In the genomic region with DNA sequence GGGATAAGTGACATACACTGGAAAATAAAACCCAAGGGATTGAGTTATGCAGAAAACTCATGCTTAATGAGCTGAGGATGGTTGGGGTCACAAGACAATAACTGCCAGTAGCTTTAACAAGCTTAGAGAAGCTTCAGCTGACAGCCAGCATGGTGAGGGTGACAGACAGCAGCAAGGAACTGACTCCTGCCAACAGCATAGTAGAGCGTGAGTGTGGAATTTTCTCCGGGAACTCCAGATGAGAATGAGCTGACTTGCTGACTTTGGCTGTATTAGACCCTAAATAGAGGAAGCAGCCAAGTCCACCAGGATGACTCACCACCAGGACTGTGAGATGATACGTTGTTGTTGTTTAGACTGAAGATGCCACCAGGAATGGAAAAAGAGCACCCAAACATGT, we compare ENCODE assay signal across 24 mouse cellular contexts.
DNase-seq lines count a peak whose midpoint lies in the region; ATAC-seq and TF ChIP-seq lines count a peak whose summit lies in the region.
"Had no signal": no experiment of that assay in that cellular context is flagged by ENCODE, and none has a peak within 500 bp of the region (broad histone marks: within the 10 kb centered on the region; RNA-seq: fewer than 3 reads in every experiment).

No protein-coding gene starts in this region.

- no peak overlapping the region for H3K27ac ChIP-seq in kidney, postnatal 0 days
- H3K27ac ChIP-seq in kidney, embryonic 16.5 days (ENCODE audit: low read length): no peak overlapping the region
- H3K27ac ChIP-seq: embryonic facial prominence, embryonic 13.5 days; gastrocnemius, adult 2 months; limb, embryonic 12.5 days; liver, embryonic 12.5 days; macrophage; midbrain, embryonic 12.5 days; neural tube, embryonic 13.5 days; stomach, postnatal 0 days had no signal

- H3K4me2 ChIP-seq in kidney, postnatal 0 days (ENCODE audit: low read length): no peak overlapping the region
- no peak overlapping the region for H3K4me2 ChIP-seq in kidney, embryonic 16.5 days (replicated peaks; ENCODE audit: low read depth, low read length)
- H3K4me2 ChIP-seq: embryonic facial prominence, embryonic 13.5 days; limb, embryonic 12.5 days; liver, embryonic 12.5 days; midbrain, embryonic 12.5 days; neural tube, embryonic 13.5 days had no signal

- H3K36me3 ChIP-seq in kidney, postnatal 0 days (ENCODE audit: insufficient read depth, low read length): no peaks in the 10 kb centered on the region
- H3K36me3 ChIP-seq in kidney, embryonic 16.5 days (ENCODE audit: insufficient read depth, low read length): no peaks in the 10 kb centered on the region
- H3K36me3 ChIP-seq: embryonic facial prominence, embryonic 13.5 days; limb, embryonic 12.5 days; liver, embryonic 12.5 days; midbrain, embryonic 12.5 days; neural tube, embryonic 13.5 days had no signal

- no peak overlapping the region for H3K4me3 ChIP-seq in kidney, postnatal 0 days (replicated peaks; ENCODE audit: low read depth, low read length)
- H3K4me3 ChIP-seq in kidney, embryonic 16.5 days (ENCODE audit: low read length): no peak overlapping the region
- H3K4me3 ChIP-seq: embryonic facial prominence, embryonic 13.5 days; gastrocnemius, adult 2 months; limb, embryonic 12.5 days; liver, embryonic 12.5 days; midbrain, embryonic 12.5 days; neural tube, embryonic 13.5 days had no signal

- H3K9me3 ChIP-seq in kidney, postnatal 0 days (replicated peaks; ENCODE audit: low read length): no peaks in the 10 kb centered on the region
- no peaks in the 10 kb centered on the region for H3K9me3 ChIP-seq in kidney, embryonic 16.5 days (ENCODE audit: low read length)
- H3K9me3 ChIP-seq: embryonic facial prominence, embryonic 13.5 days; limb, embryonic 12.5 days; liver, embryonic 12.5 days; midbrain, embryonic 12.5 days; neural tube, embryonic 13.5 days had no signal

- ATAC-seq in kidney, postnatal 0 days (replicated peaks; ENCODE audit: low FRiP score, low read depth): no peak
- ATAC-seq in kidney, embryonic 16.5 days (ENCODE audit: low FRiP score, low TSS enrichment): no peak
- ATAC-seq: hindbrain, embryonic 16.5 days; intestine, postnatal 0 days; liver, embryonic 12.5 days; Patski had no signal

- no peak overlapping the region for H3K9ac ChIP-seq in kidney, postnatal 0 days (ENCODE audit: low read depth, low read length)
- H3K9ac ChIP-seq in kidney, embryonic 16.5 days (replicated peaks; ENCODE audit: low read length): no peak overlapping the region
- H3K9ac ChIP-seq: embryonic facial prominence, embryonic 13.5 days; limb, embryonic 12.5 days; liver, embryonic 12.5 days; midbrain, embryonic 12.5 days; neural tube, embryonic 13.5 days had no signal

- TF ChIP-seq POLR2A in brain, embryonic 14.5 days (IDR thresholded peaks at IDR 0.05; ENCODE audit: borderline replicate concordance, extremely low read depth, insufficient read depth, insufficient read length, poor library complexity, severe bottlenecking): no peak

- WGBS in kidney, postnatal 0 days: 56% methylated on average over 3 of the region's 3 CpGs
- WGBS in kidney, embryonic 16.5 days: 41% methylated on average over 3 of the region's 3 CpGs

- H3K4me1 ChIP-seq in kidney, postnatal 0 days (replicated peaks; ENCODE audit: insufficient read depth, low read length): no peaks in the 10 kb centered on the region
- H3K4me1 ChIP-seq in kidney, embryonic 16.5 days (ENCODE audit: insufficient read depth, low read length): no peaks in the 10 kb centered on the region
- H3K4me1 ChIP-seq: embryonic facial prominence, embryonic 13.5 days; limb, embryonic 12.5 days; liver, embryonic 12.5 days; midbrain, embryonic 12.5 days; neural tube, embryonic 13.5 days had no signal

- no peak for TF ChIP-seq CTCF in kidney, postnatal 0 days (IDR thresholded peaks at IDR 0.05; ENCODE audit: low read depth)
- TF ChIP-seq CTCF in brain, embryonic 14.5 days (IDR thresholded peaks at IDR 0.05; ENCODE audit: borderline replicate concordance, extremely low read depth, insufficient read depth, insufficient read length): no peak

- no peaks in the 10 kb centered on the region for H3K27me3 ChIP-seq in kidney, postnatal 0 days (ENCODE audit: insufficient read depth, low read length)
- no peaks in the 10 kb centered on the region for H3K27me3 ChIP-seq in kidney, embryonic 16.5 days (ENCODE audit: insufficient read depth, low read length)
- H3K27me3 ChIP-seq: embryonic facial prominence, embryonic 13.5 days; limb, embryonic 12.5 days; liver, embryonic 12.5 days; midbrain, embryonic 12.5 days; neural tube, embryonic 13.5 days; Patski had no signal

- DNase-seq in kidney, postnatal 0 days (ENCODE audit: low spot score): peak; percentile 8
- DNase-seq in NIH3T3 (ENCODE audit: low read depth): peak; percentile 37
- peak; percentile 30 for DNase-seq in brain, embryonic 14.5 days (ENCODE audit: low read depth)
- DNase-seq in lung, postnatal 25 days (ENCODE audit: low spot score): peak; percentile 16
- no peak for DNase-seq in layer of hippocampus, adult 9-10 months (ENCODE audit: low spot score)
- no peak for DNase-seq in right cerebral cortex, adult 18-20 months
- no peak for DNase-seq in ovary, postnatal 10 days (ENCODE audit: low spot score)
- DNase-seq: adrenal gland, postnatal 10 days; cerebellum, adult 11 months; cerebellum, postnatal 10 days; gastrocnemius, adult 2 months; heart, adult 11 months; kidney, postnatal 36 days had no signal

Comparison
In these comparisons a context has a peak if more than half of its experiments do, and no peak if none do; other contexts are left out.
1. DNase-seq: peak in kidney, postnatal 0 days (single experiment), NIH3T3 (single experiment), brain, embryonic 14.5 days (single experiment) and lung, postnatal 25 days (single experiment); none in layer of hippocampus, adult 9-10 months (single experiment), right cerebral cortex, adult 18-20 months (single experiment) and ovary, postnatal 10 days (single experiment).